Mouse (Mus musculus): ENCODE measurements around the gene Top3a.
A peak's percentile ranks its signal among the peaks of the same experiment; 100 is the strongest.

Top3a gene

GRCm38 (mm10) chr11:60712639-60713255 lies 64.4 kb downstream of the Top3a start:
- DNase-seq (ENCODE audit: low spot score in 2 of 2), result no peak

- no peak for DNase-seq (ENCODE audit: low spot score in 2 of 2)
Observed at GRCm38 (mm10) chr11:60712040-60712439, 65.1 kb downstream of the Top3a start.

GRCm38 (mm10) chr11:60711218-60711617 lies 65.9 kb downstream of the Top3a start:
- DNase-seq (ENCODE audit: low spot score in 2 of 2), result no peak

GRCm38 (mm10) chr11:60709481-60710465 lies 67.4 kb downstream of the Top3a start:
- no peak for DNase-seq (ENCODE audit: low spot score in 2 of 2)

- DNase-seq (ENCODE audit: low spot score in 2 of 2), result no peak
Observed at GRCm38 (mm10) chr11:60708631-60709030, 68.5 kb downstream of the Top3a start.

- no peak for DNase-seq (ENCODE audit: low spot score in 2 of 2)
Observed at GRCm38 (mm10) chr11:60707672-60708071, 69.5 kb downstream of the Top3a start.

GRCm38 (mm10) chr11:60706696-60707480 lies 70.3 kb downstream of the Top3a start:
- no peak for DNase-seq (ENCODE audit: low spot score in 2 of 2)

GRCm38 (mm10) chr11:60706076-60706475 lies 71.1 kb downstream of the Top3a start:
- DNase-seq (ENCODE audit: low spot score in 2 of 2), result no peak

GRCm38 (mm10) chr11:60705255-60705654 lies 71.9 kb downstream of the Top3a start:
- DNase-seq (ENCODE audit: low spot score in 2 of 2), result peak in 1 of 2 experiments; percentile 0

GRCm38 (mm10) chr11:60704023-60704880 lies 72.9 kb downstream of the Top3a start:
- DNase-seq (ENCODE audit: low spot score in 2 of 2), result peak in 1 of 2 experiments; percentile 0

GRCm38 (mm10) chr11:60703131-60703530 lies 74.0 kb downstream of the Top3a start:
- peak; percentile 46 to 49 for DNase-seq (ENCODE audit: low spot score in 2 of 2)

GRCm38 (mm10) chr11:60701611-60702010 lies 75.6 kb downstream of the Top3a start:
- peak in 1 of 2 experiments; percentile 1 for DNase-seq (ENCODE audit: low spot score in 2 of 2)

- peak in 1 of 2 experiments; percentile 2 for DNase-seq (ENCODE audit: low spot score in 2 of 2)
Observed at GRCm38 (mm10) chr11:60700320-60701185, 76.6 kb downstream of the Top3a start.

GRCm38 (mm10) chr11:60699524-60700075 lies 77.6 kb downstream of the Top3a start, which contains the start of gene Llgl1:
Gene Llgl1, plus strand, starts transcription at chr11:60699723.
- DNase-seq (ENCODE audit: low spot score in 2 of 2), result peak; percentile 80

- DNase-seq (ENCODE audit: low spot score in 2 of 2), result peak in 1 of 2 experiments; percentile 39
Observed at GRCm38 (mm10) chr11:60698806-60699523, 78.2 kb downstream of the Top3a start.

- DNase-seq (ENCODE audit: low spot score in 2 of 2), result peak in 1 of 2 experiments; percentile 2
Observed at GRCm38 (mm10) chr11:60697561-60697960, 79.6 kb downstream of the Top3a start.

GRCm38 (mm10) chr11:60696165-60696564 lies 81.0 kb downstream of the Top3a start:
- DNase-seq (ENCODE audit: low spot score in 2 of 2), result peak in 1 of 2 experiments; percentile 1
